Mouse (Mus musculus) hindbrain, embryonic 15.5 days (tissue): Measurements from ENCODE around the gene Igfbp2. TPM values are rescaled to one million over a fixed set of nuclear protein-coding genes. Genes with fewer than 3 reads are reported as not detected.
A peak's percentile ranks its signal among the peaks of the same experiment; 100 is the strongest.

Experiments used
- ATAC-seq: fragments of 200-750 bp; cut with Nextera tagmentation; 2 replicates; pipeline ENCODE4 v1.8.0; 2017; ENCODE audit warnings: low read depth, moderate number of reproducible peaks, moderate TSS enrichment; ENCODE audit not compliant: low FRiP score
- H3K27ac ChIP-seq: fragments of 300-500 bp; sonication (generic); replicated peaks from 2 replicates; pipeline ENCODE4 v1.5.1; 2015; ENCODE audit warnings: mild to moderate bottlenecking, inconsistent platforms
- H3K27me3 ChIP-seq: fragments of 300-500 bp; sonication (generic); 2 replicates; pipeline ENCODE4 v1.6.1; 2015; ENCODE audit warnings: control low read depth, inconsistent platforms
- H3K36me3 ChIP-seq: fragments of 300-500 bp; sonication (generic); 2 replicates; pipeline ENCODE4 v1.6.1; 2015; ENCODE audit warnings: control low read depth, inconsistent platforms
- H3K4me1 ChIP-seq: fragments of 300-500 bp; sonication (generic); replicated peaks from 2 replicates; pipeline ENCODE4 v1.6.1; 2015; ENCODE audit warnings: control low read depth, inconsistent platforms
- H3K4me2 ChIP-seq: fragments of 300-500 bp; sonication (generic); 2 replicates; pipeline ENCODE4 v1.6.1; 2015; ENCODE audit warnings: moderate library complexity, mild to moderate bottlenecking, inconsistent platforms
- H3K4me3 ChIP-seq: fragments of 300-500 bp; sonication (generic); 2 replicates; pipeline ENCODE4 v1.5.1; 2015; ENCODE audit warnings: mild to moderate bottlenecking, inconsistent platforms
- H3K9ac ChIP-seq: fragments of 300-500 bp; sonication (generic); 2 replicates; pipeline ENCODE4 v1.6.1; 2015; ENCODE audit warnings: inconsistent platforms
- H3K9me3 ChIP-seq: fragments of 300-500 bp; sonication (generic); 2 replicates; pipeline ENCODE4 v1.6.1; 2016; ENCODE audit warnings: control low read depth, inconsistent platforms
- WGBS: fragments of 180-500 bp; shearing (Covaris S2); methylation state at CpG from one replicate; pipeline ENCODE4 v1.1.7; 2015; 5-methylcytosine and 5-hydroxymethylcytosine counted together
- polyA plus RNA-seq: library from polyadenylated mRNA; unstranded; fragments of >200 nt; fragmentation: Nextera tagmentation; extraction: Ambion mirVana; gene quantifications from 2 replicates; pipeline ENCODE4 v1.2.1, GENCODE M21; 2015

The Igfbp2 gene
- polyA plus RNA-seq, 1 experiment from 2014 or later, result 463 TPM

- 42% methylated on average over 3 of the region's 3 CpGs for WGBS
- no peak overlapping the region for H3K27ac ChIP-seq
- H3K4me3 ChIP-seq, result no peak overlapping the region
- H3K4me1 ChIP-seq, result peaks cover 48% of the 10 kb centered on the region
- H3K4me2 ChIP-seq, result peak overlapping the region; percentile 98
- no peaks in the 10 kb centered on the region for H3K27me3 ChIP-seq
- no peaks in the 10 kb centered on the region for H3K36me3 ChIP-seq
- no peak overlapping the region for H3K9ac ChIP-seq
- H3K9me3 ChIP-seq, result no peaks in the 10 kb centered on the region
- ATAC-seq, result no peak
Measured at GRCm38 (mm10) chr1:72876111-72876510, 51.8 kb downstream of the Igfbp2 start.

GRCm38 (mm10) chr1:72877892-72878291 lies 53.6 kb downstream of the Igfbp2 start:
- H3K27ac ChIP-seq, result no peak overlapping the region
- H3K36me3 ChIP-seq, result no peaks in the 10 kb centered on the region
- H3K4me3 ChIP-seq, result no peak overlapping the region
- no peaks in the 10 kb centered on the region for H3K9me3 ChIP-seq
- peaks cover 44% of the 10 kb centered on the region for H3K4me1 ChIP-seq
- H3K4me2 ChIP-seq, result peak overlapping the region; percentile 47
- no peaks in the 10 kb centered on the region for H3K27me3 ChIP-seq
- WGBS, result 7% methylated on average over 3 of the region's 3 CpGs
- ATAC-seq, result peak; percentile 48; the same call in 1 of the 2 replicates
- no peak overlapping the region for H3K9ac ChIP-seq

GRCm38 (mm10) chr1:72878473-72879318 lies 54.4 kb downstream of the Igfbp2 start:
- no peak overlapping the region for H3K27ac ChIP-seq
- no peaks in the 10 kb centered on the region for H3K36me3 ChIP-seq
- peaks cover 36% of the 10 kb centered on the region for H3K4me1 ChIP-seq
- H3K27me3 ChIP-seq, result no peaks in the 10 kb centered on the region
- ATAC-seq, result no peak
- no peak overlapping the region for H3K9ac ChIP-seq
- H3K4me2 ChIP-seq, result peak overlapping the region; percentile 47
- 58% methylated on average over 25 of the region's 25 CpGs for WGBS
- H3K4me3 ChIP-seq, result no peak overlapping the region
- H3K9me3 ChIP-seq, result no peaks in the 10 kb centered on the region

DNA sequence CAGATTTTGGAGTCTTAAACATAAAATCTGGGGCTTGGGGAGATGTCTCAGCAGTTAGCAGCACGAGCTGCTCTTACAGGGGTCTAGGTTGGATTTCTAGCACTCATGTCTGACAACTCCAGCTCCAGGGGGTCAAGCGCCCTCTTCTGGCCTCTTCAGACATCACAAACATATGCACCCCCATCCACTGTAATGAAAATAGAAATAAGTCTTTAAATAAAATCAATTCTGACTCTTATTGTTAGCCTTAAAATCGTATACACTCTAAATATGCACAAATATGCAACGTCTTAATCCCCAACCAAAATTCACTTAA lies 55.0 kb downstream of the Igfbp2 start:
- H3K4me1 ChIP-seq, result peaks cover 30% of the 10 kb centered on the region
- H3K27me3 ChIP-seq, result no peaks in the 10 kb centered on the region
- H3K27ac ChIP-seq, result no peak overlapping the region
- H3K36me3 ChIP-seq, result no peaks in the 10 kb centered on the region
- no peak overlapping the region for H3K4me2 ChIP-seq
- H3K9ac ChIP-seq, result no peak overlapping the region
- H3K4me3 ChIP-seq, result no peak overlapping the region
- ATAC-seq, result no peak
- 51% methylated on average over 4 of the region's 4 CpGs for WGBS
- H3K9me3 ChIP-seq, result no peaks in the 10 kb centered on the region

GRCm38 (mm10) chr1:72885111-72885818 lies 61.0 kb downstream of the Igfbp2 start:
- no peaks in the 10 kb centered on the region for H3K36me3 ChIP-seq
- ATAC-seq, result no peak
- no peak overlapping the region for H3K4me3 ChIP-seq
- no peaks in the 10 kb centered on the region for H3K27me3 ChIP-seq
- 88% methylated on average over 11 of the region's 11 CpGs for whole genome bisulfite sequencing
- no peaks in the 10 kb centered on the region for H3K4me1 ChIP-seq
- H3K9me3 ChIP-seq, result no peaks in the 10 kb centered on the region
- no peak overlapping the region for H3K4me2 ChIP-seq
- no peak overlapping the region for H3K27ac ChIP-seq
- no peak overlapping the region for H3K9ac ChIP-seq

DNA sequence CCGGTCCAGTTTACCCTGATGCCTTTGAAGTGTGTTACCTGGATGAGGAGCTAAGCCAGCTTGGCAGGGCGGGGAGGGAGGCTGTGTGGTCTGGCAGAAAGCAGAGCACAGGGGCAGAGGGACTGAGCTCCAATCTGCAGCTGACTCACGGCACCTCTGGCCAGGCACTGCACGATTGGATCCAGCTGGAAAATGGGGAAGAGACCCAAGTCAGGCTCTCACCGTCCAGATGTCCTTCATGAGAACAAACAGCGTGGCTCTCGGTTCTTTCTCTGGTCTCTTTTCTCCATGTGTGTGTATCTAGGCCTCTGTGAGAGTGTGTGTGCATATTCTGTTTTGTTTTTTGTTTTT lies 61.5 kb downstream of the Igfbp2 start:
- H3K27me3 ChIP-seq, result no peaks in the 10 kb centered on the region
- no peak overlapping the region for H3K9ac ChIP-seq
- no peak overlapping the region for H3K27ac ChIP-seq
- no peaks in the 10 kb centered on the region for H3K9me3 ChIP-seq
- ATAC-seq, result no peak
- no peaks in the 10 kb centered on the region for H3K36me3 ChIP-seq
- H3K4me2 ChIP-seq, result no peak overlapping the region
- 90% methylated on average over 7 of the region's 7 CpGs for WGBS
- no peaks in the 10 kb centered on the region for H3K4me1 ChIP-seq
- no peak overlapping the region for H3K4me3 ChIP-seq

DNA sequence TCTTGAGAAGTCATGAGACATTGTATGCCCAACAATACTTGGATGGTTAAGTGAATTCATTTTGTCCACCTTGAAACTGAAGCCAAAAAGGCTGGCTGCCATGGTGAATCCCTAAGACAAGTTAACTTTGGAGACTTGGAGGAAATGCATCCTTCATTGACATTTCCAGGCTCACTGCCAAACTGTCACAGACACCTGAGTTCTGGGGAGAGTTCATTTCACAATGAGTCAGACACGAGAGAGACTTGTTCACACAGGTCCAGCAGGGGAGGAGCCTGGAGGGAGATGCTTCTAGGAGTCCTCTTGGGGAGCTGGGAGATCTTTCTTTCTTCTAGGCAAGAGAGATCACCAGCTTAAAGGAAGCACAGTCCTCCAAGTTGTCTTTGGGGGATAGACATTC lies 63.6 kb downstream of the Igfbp2 start:
- Histone ChIP-seq H3K4me2 (no peak overlapping the region), H3K4me3 (no peak overlapping the region), H3K9me3 (no peaks in the 10 kb centered on the region), H3K36me3 (no peaks in the 10 kb centered on the region), H3K27ac (no peak overlapping the region), H3K27me3 (no peaks in the 10 kb centered on the region), H3K9ac (no peak overlapping the region), H3K4me1 (no peaks in the 10 kb centered on the region)
- 45% methylated on average over 1 of the region's 1 CpGs for WGBS
- no peak for ATAC-seq

DNA sequence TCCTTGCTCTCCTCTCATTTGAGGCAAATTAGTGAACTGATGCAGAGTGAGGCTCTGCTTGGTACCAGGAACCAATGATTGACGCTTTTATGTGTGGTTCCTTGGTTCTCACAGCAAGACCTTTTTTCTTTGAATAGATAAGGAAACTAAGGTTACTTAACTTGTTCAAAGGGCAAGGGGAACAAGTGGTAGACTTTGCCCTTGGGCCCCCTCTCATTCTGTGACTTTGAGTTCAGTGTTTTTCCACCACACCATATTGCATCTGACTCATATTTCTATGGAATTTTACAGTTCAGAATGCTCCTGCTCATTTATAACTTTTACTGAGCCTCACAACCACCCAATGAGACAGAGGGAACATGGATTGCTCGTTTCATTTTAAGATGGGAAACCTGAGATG lies 71.5 kb downstream of the Igfbp2 start:
- ATAC-seq, result no peak
- Histone ChIP-seq H3K4me1 (no peaks in the 10 kb centered on the region), H3K27ac (no peak overlapping the region), H3K9me3 (no peaks in the 10 kb centered on the region), H3K9ac (no peak overlapping the region), H3K27me3 (no peaks in the 10 kb centered on the region), H3K4me3 (no peak overlapping the region), H3K36me3 (no peaks in the 10 kb centered on the region), H3K4me2 (no peak overlapping the region)
- 73% methylated on average over 2 of the region's 2 CpGs for WGBS

Other genes with a start within 250 kb of the Igfbp2 start
- 27.8 and 29.7 TPM in 2 replicates for gene Smarcal1, start 241.3 kb upstream of the Igfbp2 start, polyA plus RNA-seq
- not detected in 2 replicates for gene Ankar, start 123.9 kb upstream of the Igfbp2 start, polyA plus RNA-seq
- gene Rpl37a, start 113.2 kb upstream of the Igfbp2 start, polyA plus RNA-seq, result 919 and 1,034 TPM in 2 replicates
- 48.5 and 56.5 TPM in 2 replicates for gene Igfbp5, start 50.4 kb downstream of the Igfbp2 start, polyA plus RNA-seq
- not detected in 2 replicates for gene Tnp1, start 191.4 kb downstream of the Igfbp2 start, polyA plus RNA-seq